In the genomic region with DNA sequence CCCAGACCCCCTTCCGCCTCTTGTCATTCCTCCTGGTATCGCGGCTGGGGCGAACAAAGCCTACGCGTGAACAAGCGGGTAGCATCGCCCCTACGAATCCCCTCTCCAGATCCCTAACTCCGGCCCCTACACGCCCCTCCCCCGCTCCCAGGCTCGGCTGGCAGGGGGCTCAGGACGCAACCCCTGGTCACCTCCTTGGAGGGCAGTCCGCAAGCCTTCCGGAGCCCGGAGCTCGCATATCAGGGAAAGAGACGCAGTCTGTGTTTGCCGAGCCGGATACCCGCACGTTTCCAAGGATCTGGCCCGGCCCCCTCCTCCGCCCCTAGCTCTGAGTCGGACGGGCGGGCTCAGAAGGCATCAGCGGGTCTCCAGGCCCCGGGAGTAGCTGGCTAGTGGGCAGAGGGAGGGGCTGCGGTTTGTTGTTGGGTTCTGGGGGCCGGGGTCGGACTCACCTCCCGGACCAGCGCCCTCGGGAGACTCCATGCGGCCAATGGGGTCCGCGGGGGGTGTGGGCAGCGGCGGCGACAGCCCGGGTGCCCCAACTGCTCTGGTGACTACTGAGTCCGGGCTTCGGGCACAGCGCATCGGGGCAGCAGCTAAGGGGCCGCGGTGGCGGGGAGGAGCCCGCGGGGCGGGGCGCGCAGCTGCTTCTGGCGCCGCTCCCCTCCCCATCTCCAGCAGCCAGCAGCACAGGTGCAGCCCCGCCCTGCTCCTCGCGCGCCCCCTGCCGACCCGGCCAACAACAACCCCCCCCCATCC, we compare ENCODE assay signal across 8 mouse cellular contexts. TPM values are rescaled to one million over a fixed set of nuclear protein-coding genes. Genes with fewer than 3 reads are reported as not detected.
A peak's percentile ranks its signal among the peaks of the same experiment; 100 is the strongest.
DNase-seq lines count a peak whose midpoint lies in the region; ATAC-seq and TF ChIP-seq lines count a peak whose summit lies in the region.

TSS of gene Dbndd1 (minus strand) at position 683 of the 759 bp plus-strand sequence.

- peaks cover 9% of the 10 kb centered on the region; the same call in 1 of the 2 replicates for H3K4me1 ChIP-seq in kidney, adult 2 months (ENCODE audit: control insufficient read depth, insufficient read depth, low read length)
- H3K4me1 ChIP-seq in intestine, postnatal 0 days (replicated peaks; ENCODE audit: control insufficient read depth, insufficient read depth, low read length): peaks cover 7% of the 10 kb centered on the region
- H3K4me1 ChIP-seq in limb, embryonic 15.5 days: peaks cover 28% of the 10 kb centered on the region
- H3K4me1 ChIP-seq in thymus, adult 2 months (replicated peaks; ENCODE audit: control insufficient read depth, insufficient read depth, low read length): peaks cover 21% of the 10 kb centered on the region

- no peaks in the 10 kb centered on the region for H3K9me3 ChIP-seq in intestine, postnatal 0 days (ENCODE audit: control insufficient read depth)
- H3K9me3 ChIP-seq in limb, embryonic 15.5 days: no peaks in the 10 kb centered on the region

- DNase-seq in kidney, adult 2 months: no peak
- no peak for DNase-seq in kidney, adult 8-10 months
- peak; percentile 37 for DNase-seq in cerebellum, adult 8-10 months
- DNase-seq in frontal cortex, postnatal 36 days (ENCODE audit: low spot score in 2 of 2): peak; percentile 41 to 56
- DNase-seq in neural tube, embryonic 10.5 days (ENCODE audit: extremely low spot score, low spot score): peak; percentile 85
- DNase-seq in thymus, adult 2 months: peak; percentile 82

- TF ChIP-seq CTCF in kidney, adult 2 months (conservative IDR thresholded peaks at IDR 0.05; ENCODE audit: insufficient read depth, insufficient read length, low read depth, low read length): no peak
- TF ChIP-seq CTCF in intestine, postnatal 0 days (IDR thresholded peaks at IDR 0.05; ENCODE audit: low read depth): peak; percentile 33
- no peak for TF ChIP-seq CTCF in thymus, adult 2 months (IDR thresholded peaks at IDR 0.05; ENCODE audit: borderline replicate concordance, control insufficient read depth, extremely low read depth, insufficient read depth, low read length, poor library complexity)

- TF ChIP-seq POLR2A in kidney, adult 2 months (IDR thresholded peaks at IDR 0.05; ENCODE audit: low read depth, low read length): no peak
- no peak for TF ChIP-seq POLR2A in thymus, adult 2 months (IDR thresholded peaks at IDR 0.05; ENCODE audit: control insufficient read depth, extremely low read depth, insufficient read depth, low read length, poor library complexity)

- peak within 1 kb of the TSS; percentile 26 for H3K4me3 ChIP-seq in kidney, adult 2 months (ENCODE audit: insufficient read depth, low read depth, low read length)
- H3K4me3 ChIP-seq in intestine, postnatal 0 days (ENCODE audit: low read depth, low read length): peak within 1 kb of the TSS; percentile 49
- H3K4me3 ChIP-seq in limb, embryonic 15.5 days: peak within 1 kb of the TSS; percentile 65
- peak within 1 kb of the TSS; percentile 82 for H3K4me3 ChIP-seq in thymus, adult 2 months (ENCODE audit: control insufficient read depth, insufficient read depth, low read length)

- no peak for ATAC-seq in intestine, postnatal 0 days
- ATAC-seq in limb, embryonic 15.5 days (ENCODE audit: insufficient number of reproducible peaks, low FRiP score, low TSS enrichment, low read depth): peak; percentile 17; the same call in 1 of the 2 replicates

- WGBS in kidney, adult 2 months: 1% methylated on average over 63 of the region's 63 CpGs
- WGBS in intestine, postnatal 0 days: 1% methylated on average over 54 of the region's 63 CpGs
- under 1% methylated on average over 42 of the region's 63 CpGs for WGBS in limb, embryonic 15.5 days
- WGBS in thymus, adult 2 months: 1% methylated on average over 60 of the region's 63 CpGs

- H3K27me3 ChIP-seq in kidney, adult 2 months (replicated peaks; ENCODE audit: control insufficient read depth, insufficient read depth, low read length): peaks cover 3% of the 10 kb centered on the region; the same call in 1 of the 2 replicates
- H3K27me3 ChIP-seq in intestine, postnatal 0 days (replicated peaks; ENCODE audit: control insufficient read depth, insufficient read depth, low read length): peaks cover 45% of the 10 kb centered on the region
- peaks cover 45% of the 10 kb centered on the region for H3K27me3 ChIP-seq in limb, embryonic 15.5 days
- H3K27me3 ChIP-seq in thymus, adult 2 months (ENCODE audit: control insufficient read depth, insufficient read depth, low read length): peaks cover 15% of the 10 kb centered on the region; the same call in 1 of the 2 replicates

- no peaks in the 10 kb centered on the region for H3K36me3 ChIP-seq in kidney, adult 2 months (ENCODE audit: control insufficient read depth, insufficient read depth, low read length)
- H3K36me3 ChIP-seq in intestine, postnatal 0 days (ENCODE audit: control insufficient read depth, insufficient read depth): no peaks in the 10 kb centered on the region; the same call in 1 of the 2 replicates
- peaks cover 4% of the 10 kb centered on the region; the same call in 1 of the 2 replicates for H3K36me3 ChIP-seq in limb, embryonic 15.5 days
- H3K36me3 ChIP-seq in thymus, adult 2 months (ENCODE audit: control insufficient read depth, insufficient read depth, low read length): no peaks in the 10 kb centered on the region

- H3K27ac ChIP-seq in kidney, adult 2 months (ENCODE audit: insufficient read depth, low read depth, low read length): no peak within 1 kb of the TSS
- H3K27ac ChIP-seq in intestine, postnatal 0 days (ENCODE audit: low read depth, low read length): no peak within 1 kb of the TSS
- no peak within 1 kb of the TSS for H3K27ac ChIP-seq in limb, embryonic 15.5 days
- H3K27ac ChIP-seq in thymus, adult 2 months (ENCODE audit: control insufficient read depth, insufficient read depth, low read length): no peak within 1 kb of the TSS

- peak within 1 kb of the TSS; percentile 95 for H3K4me2 ChIP-seq in intestine, postnatal 0 days (replicated peaks; ENCODE audit: low read depth)
- peak within 1 kb of the TSS; percentile 100 for H3K4me2 ChIP-seq in limb, embryonic 15.5 days

- peak within 1 kb of the TSS; percentile 31 for H3K9ac ChIP-seq in intestine, postnatal 0 days (ENCODE audit: low read depth, low read length)
- peak within 1 kb of the TSS; percentile 47 for H3K9ac ChIP-seq in limb, embryonic 15.5 days

RNA-seq across cellular contexts. Expression of gene Dbndd1, which starts in this region (rescaled TPM):
- 0.05 and 0.19 TPM in 2 replicates for polyA plus RNA-seq in kidney, adult 2 months (2012; rRNA removed)
- 0.87 and 0.93 TPM in 2 replicates for polyA plus RNA-seq in intestine, postnatal 0 days (2015; fragmentation: Nextera tagmentation; extraction: Ambion mirVana)
- polyA plus RNA-seq in limb, embryonic 15.5 days (2015; fragmentation: Nextera tagmentation; extraction: Ambion mirVana): 5.9 and 6.6 TPM in 2 replicates
- polyA plus RNA-seq in thymus, adult 2 months (2012; rRNA removed): 1.3 and 2.1 TPM in 2 replicates

Comparison
In these comparisons a context has a peak if more than half of its experiments do, and no peak if none do; other contexts are left out.
1. DNase-seq: peak in cerebellum, adult 8-10 months (single experiment), frontal cortex, postnatal 36 days (2 of 2), neural tube, embryonic 10.5 days (single experiment) and thymus, adult 2 months (single experiment); none in kidney, adult 2 months (single experiment) and kidney, adult 8-10 months (0 of 2).
2. H3K4me3 ChIP-seq: peak in every context shown above with its lines; median percentile 82 in thymus, adult 2 months; 65 in limb, embryonic 15.5 days; 49 in intestine, postnatal 0 days; 26 in kidney, adult 2 months.